Mouse (Mus musculus): ENCODE results near the gene Pm20d1. TPM values are rescaled to one million over a fixed set of nuclear protein-coding genes. Genes with fewer than 3 reads are reported as not detected.

Gene Pm20d1
- 0.32 and 0.53 TPM in 2 replicates for polyA plus RNA-seq (2015; fragmentation: Nextera tagmentation; extraction: Ambion mirVana)

GRCm38 (mm10) chr1:131797202-131797909, at the start of gene Pm20d1:
TSS of gene Pm20d1 (plus strand) at chr1:131797381.
- Histone ChIP-seq H3K4me2 (peak within 1 kb of the TSS; percentile 60), H3K4me3 (peak within 1 kb of the TSS; percentile 33), H3K9ac (peak within 1 kb of the TSS; percentile 58; the same call in 1 of the 2 replicates), H3K36me3 (no peaks in the 10 kb centered on the region), H3K4me1 (peaks cover 8% of the 10 kb centered on the region), H3K9me3 (no peaks in the 10 kb centered on the region), H3K27me3 (peaks cover 7% of the 10 kb centered on the region), H3K27ac (no peak within 1 kb of the TSS)
- WGBS = 6% methylated on average over 26 of the region's 26 CpGs
- no peak for ATAC-seq (ENCODE audit: insufficient number of reproducible peaks, insufficient read depth, low FRiP score, low TSS enrichment, low read depth)

DNA sequence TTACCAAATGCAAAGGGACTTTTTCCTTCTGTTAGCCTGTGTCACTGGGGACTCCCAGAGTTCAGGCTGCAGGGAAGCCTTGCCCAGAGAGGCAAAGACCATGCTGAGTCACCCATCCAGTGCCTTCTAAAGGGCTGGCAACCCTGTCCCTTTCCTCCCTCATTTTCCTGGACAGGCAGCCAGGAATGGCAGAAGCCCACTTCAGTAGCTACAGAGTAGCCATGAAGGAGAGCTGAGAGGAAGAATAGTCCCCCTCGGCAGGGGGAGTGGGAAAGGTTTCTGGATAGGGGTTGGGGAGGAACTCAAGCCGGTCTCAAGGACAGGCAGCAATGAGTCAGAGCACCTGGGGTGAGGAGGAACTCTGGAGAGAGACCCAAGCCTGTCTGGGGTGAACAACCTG, 49.4 kb upstream of the Pm20d1 start:
- Histone ChIP-seq H3K4me2 (no peak overlapping the region), H3K9me3 (no peaks in the 10 kb centered on the region), H3K4me1 (no peaks in the 10 kb centered on the region; the same call in 1 of the 2 replicates), H3K27me3 (0 out of 2 replicates have a peak, but pooled peaks cover 1% of the 10 kb centered on the region), H3K4me3 (no peak overlapping the region), H3K27ac (no peak overlapping the region), H3K9ac (peak overlapping the region; percentile 16; the same call in 1 of the 2 replicates), H3K36me3 (no peaks in the 10 kb centered on the region)
- WGBS = 60% methylated on average over 2 of the region's 2 CpGs
- ATAC-seq (ENCODE audit: insufficient number of reproducible peaks, insufficient read depth, low FRiP score, low TSS enrichment, low read depth) = no peak

DNA sequence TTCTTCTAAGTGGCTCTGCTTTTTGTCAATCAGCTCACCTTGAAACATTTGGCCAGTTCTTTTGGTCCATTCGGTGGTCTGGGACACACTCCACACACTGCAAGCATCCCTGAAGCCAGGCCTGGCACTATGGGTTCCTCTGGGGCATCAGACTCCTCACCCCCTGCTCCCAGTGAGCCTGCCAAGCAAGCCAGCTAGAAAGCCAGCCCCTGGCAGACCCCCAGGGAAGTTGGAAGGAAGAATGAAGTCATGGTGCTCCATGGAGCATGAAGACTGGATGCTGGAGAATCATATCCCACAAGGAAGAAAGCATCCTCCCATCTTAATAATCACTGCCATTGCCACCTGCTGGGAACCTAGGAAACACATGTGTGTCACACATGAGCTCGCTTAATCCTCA, 48.5 kb upstream of the Pm20d1 start:
- H3K4me2 ChIP-seq = no peak overlapping the region
- H3K4me3 ChIP-seq = no peak overlapping the region
- no peaks in the 10 kb centered on the region; the same call in 1 of the 2 replicates for H3K4me1 ChIP-seq
- H3K27me3 ChIP-seq = 0 out of 2 replicates have a peak, but pooled peaks cover 3% of the 10 kb centered on the region
- H3K9ac ChIP-seq = no peak overlapping the region
- H3K36me3 ChIP-seq = no peaks in the 10 kb centered on the region
- ATAC-seq (ENCODE audit: insufficient number of reproducible peaks, insufficient read depth, low FRiP score, low TSS enrichment, low read depth) = no peak
- H3K27ac ChIP-seq = no peak overlapping the region
- 81% methylated on average over 2 of the region's 2 CpGs for WGBS
- H3K9me3 ChIP-seq = no peaks in the 10 kb centered on the region

GRCm38 (mm10) chr1:131749706-131750545, 47.3 kb upstream of the Pm20d1 start:
- H3K9me3 ChIP-seq = no peaks in the 10 kb centered on the region
- 74% methylated on average over 15 of the region's 15 CpGs for WGBS
- ATAC-seq (ENCODE audit: insufficient number of reproducible peaks, insufficient read depth, low FRiP score, low TSS enrichment, low read depth) = no peak
- no peak overlapping the region for H3K27ac ChIP-seq
- H3K4me2 ChIP-seq = no peak overlapping the region
- no peaks in the 10 kb centered on the region for H3K36me3 ChIP-seq
- H3K27me3 ChIP-seq = 0 out of 2 replicates have a peak, but pooled peaks cover 3% of the 10 kb centered on the region
- H3K4me1 ChIP-seq = no peaks in the 10 kb centered on the region; the same call in 1 of the 2 replicates
- no peak overlapping the region for H3K4me3 ChIP-seq
- H3K9ac ChIP-seq = no peak overlapping the region

- H3K9me3 ChIP-seq = no peaks in the 10 kb centered on the region
- H3K4me2 ChIP-seq = no peak overlapping the region
- no peaks in the 10 kb centered on the region for H3K4me1 ChIP-seq
- no peak for ATAC-seq (ENCODE audit: insufficient number of reproducible peaks, insufficient read depth, low FRiP score, low TSS enrichment, low read depth)
- no peak overlapping the region for H3K27ac ChIP-seq
- no peak overlapping the region for H3K4me3 ChIP-seq
- no peak overlapping the region for H3K9ac ChIP-seq
- H3K27me3 ChIP-seq = 0 out of 2 replicates have a peak, but pooled peaks cover 3% of the 10 kb centered on the region
- WGBS = 60% methylated on average over 3 of the region's 3 CpGs
- no peaks in the 10 kb centered on the region for H3K36me3 ChIP-seq
Observed at GRCm38 (mm10) chr1:131751181-131751890, 45.8 kb upstream of the Pm20d1 start.

DNA sequence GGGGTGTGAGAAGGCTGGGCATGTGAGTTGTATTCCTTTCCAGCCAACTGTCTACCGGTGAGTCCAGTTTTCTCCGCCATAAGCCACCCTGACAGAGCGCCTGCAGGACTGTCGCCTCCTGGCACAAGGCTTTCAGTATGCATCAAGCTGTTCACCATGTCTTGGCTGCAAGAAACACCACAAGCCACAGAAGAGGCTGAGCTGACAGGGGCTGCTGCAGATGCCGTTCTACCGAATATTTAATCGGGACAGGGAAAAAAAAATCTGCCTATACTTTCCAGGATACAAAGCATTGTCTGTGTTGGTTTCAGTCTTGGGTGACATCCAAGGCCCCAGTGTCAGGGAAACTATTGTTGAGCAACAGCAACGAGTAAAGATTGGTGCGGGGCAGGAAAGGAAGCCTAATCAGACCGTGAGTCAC, 45.3 kb upstream of the Pm20d1 start:
- Histone ChIP-seq H3K4me1 (no peaks in the 10 kb centered on the region), H3K27ac (no peak overlapping the region), H3K4me3 (no peak overlapping the region), H3K9me3 (no peaks in the 10 kb centered on the region), H3K27me3 (0 out of 2 replicates have a peak, but pooled peaks cover 3% of the 10 kb centered on the region), H3K36me3 (no peaks in the 10 kb centered on the region), H3K9ac (no peak overlapping the region), H3K4me2 (no peak overlapping the region)
- ATAC-seq (ENCODE audit: insufficient number of reproducible peaks, insufficient read depth, low FRiP score, low TSS enrichment, low read depth) = no peak
- 59% methylated on average over 10 of the region's 10 CpGs for WGBS

- no peak overlapping the region for H3K4me3 ChIP-seq
- 0 out of 2 replicates have a peak, but pooled peaks cover 3% of the 10 kb centered on the region for H3K27me3 ChIP-seq
- H3K4me2 ChIP-seq = no peak overlapping the region
- 74% methylated on average over 3 of the region's 3 CpGs for WGBS
- H3K4me1 ChIP-seq = no peaks in the 10 kb centered on the region
- H3K36me3 ChIP-seq = no peaks in the 10 kb centered on the region
- H3K9me3 ChIP-seq = no peaks in the 10 kb centered on the region
- no peak for ATAC-seq (ENCODE audit: insufficient number of reproducible peaks, insufficient read depth, low FRiP score, low TSS enrichment, low read depth)
- H3K9ac ChIP-seq = no peak overlapping the region
- no peak overlapping the region for H3K27ac ChIP-seq
Observed at GRCm38 (mm10) chr1:131754212-131754829, 42.9 kb upstream of the Pm20d1 start.

DNA sequence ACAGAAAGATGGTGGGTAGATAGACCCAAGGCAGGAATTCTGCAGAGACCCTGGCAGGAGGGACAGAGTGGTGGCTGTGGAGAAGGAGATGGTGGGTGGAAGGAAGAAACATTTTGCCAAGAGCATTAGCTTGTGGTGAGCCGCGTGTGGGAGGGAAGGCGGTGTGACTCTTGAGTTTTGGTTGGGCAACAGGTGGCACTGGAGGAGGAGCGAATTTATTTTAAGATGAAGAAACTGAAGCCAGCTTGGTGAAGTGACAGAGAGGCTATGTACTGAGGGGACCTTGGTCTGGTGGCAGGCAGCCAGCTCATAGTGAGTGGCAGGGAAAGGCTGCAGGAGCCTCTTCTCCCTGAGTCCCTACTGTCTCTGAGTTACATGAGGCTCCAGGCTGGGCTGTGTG, 42.3 kb upstream of the Pm20d1 start:
- Histone ChIP-seq H3K27ac (no peak overlapping the region), H3K27me3 (0 out of 2 replicates have a peak, but pooled peaks cover 3% of the 10 kb centered on the region), H3K4me2 (no peak overlapping the region), H3K36me3 (no peaks in the 10 kb centered on the region), H3K9ac (no peak overlapping the region), H3K4me1 (no peaks in the 10 kb centered on the region), H3K9me3 (no peaks in the 10 kb centered on the region), H3K4me3 (no peak overlapping the region)
- ATAC-seq (ENCODE audit: insufficient number of reproducible peaks, insufficient read depth, low FRiP score, low TSS enrichment, low read depth) = no peak
- WGBS = 93% methylated on average over 4 of the region's 4 CpGs

DNA sequence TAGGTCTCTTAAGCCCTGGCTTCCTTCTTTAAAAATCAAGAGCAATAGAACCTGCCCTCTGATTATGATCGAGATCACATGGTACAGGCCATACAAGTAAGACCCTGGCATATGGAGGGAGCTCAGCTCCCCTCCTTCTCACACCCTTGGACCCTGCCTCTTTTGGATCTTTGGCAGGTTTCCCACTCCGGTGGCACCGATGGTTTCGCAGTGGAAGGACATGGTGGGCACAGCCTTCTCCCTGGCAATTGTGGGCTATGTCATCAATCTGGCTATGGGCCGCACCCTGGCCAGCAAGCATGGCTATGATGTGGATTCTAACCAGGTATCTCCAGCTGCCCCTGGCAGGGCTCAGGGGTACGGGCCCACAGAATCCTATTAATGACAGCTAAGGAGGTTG, 40.0 kb upstream of the Pm20d1 start:
- WGBS = 92% methylated on average over 6 of the region's 6 CpGs
- ATAC-seq (ENCODE audit: insufficient number of reproducible peaks, insufficient read depth, low FRiP score, low TSS enrichment, low read depth) = no peak
- Histone ChIP-seq H3K27me3 (0 out of 2 replicates have a peak, but pooled peaks cover 3% of the 10 kb centered on the region), H3K4me1 (no peaks in the 10 kb centered on the region), H3K27ac (no peak overlapping the region), H3K9ac (no peak overlapping the region), H3K9me3 (no peaks in the 10 kb centered on the region), H3K4me3 (no peak overlapping the region), H3K4me2 (no peak overlapping the region), H3K36me3 (no peaks in the 10 kb centered on the region)

DNA sequence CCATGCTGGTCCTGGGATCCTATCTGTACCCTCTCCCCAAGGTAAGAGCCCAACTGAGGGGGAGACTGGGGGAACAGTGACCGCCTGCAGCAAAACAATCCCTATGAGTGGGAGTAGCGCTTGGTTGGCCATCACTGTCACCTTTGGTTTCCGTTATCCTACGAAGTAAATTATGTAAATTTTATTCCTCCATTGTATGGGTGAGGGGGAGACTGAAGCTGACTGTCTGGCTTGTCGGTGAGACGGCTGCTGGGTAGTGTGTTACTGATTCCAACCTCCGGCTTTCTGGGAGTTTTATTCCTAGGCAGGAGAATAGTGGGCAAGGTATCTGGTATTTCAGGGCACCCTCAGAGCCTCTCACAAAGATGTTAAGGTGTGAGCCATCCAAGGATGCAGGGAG, 38.4 kb upstream of the Pm20d1 start:
- Histone ChIP-seq H3K4me3 (no peak overlapping the region), H3K9ac (no peak overlapping the region), H3K9me3 (no peaks in the 10 kb centered on the region), H3K27me3 (no peaks in the 10 kb centered on the region), H3K27ac (no peak overlapping the region), H3K4me2 (no peak overlapping the region), H3K36me3 (no peaks in the 10 kb centered on the region), H3K4me1 (no peaks in the 10 kb centered on the region)
- no peak for ATAC-seq (ENCODE audit: insufficient number of reproducible peaks, insufficient read depth, low FRiP score, low TSS enrichment, low read depth)
- WGBS = 75% methylated on average over 7 of the region's 7 CpGs

All from embryonic facial prominence, embryonic 13.5 days (tissue).